Mouse (Mus musculus) ES-E14 (cell line): Measurements from ENCODE around the gene Kalrn. TPM values are rescaled to one million over a fixed set of nuclear protein-coding genes. Genes with fewer than 3 reads are reported as not detected.

ENCODE experiments used
- DNase-seq: peaks from one replicate; pipeline ENCODE4 v3.0.0-alpha.2; 2013; ENCODE audit warnings: low read depth, low spot score
- H3K27ac ChIP-seq: 2 replicates; pipeline ENCODE4 v1.5.1; 2012; ENCODE audit warnings: low read depth, mild to moderate bottlenecking, low read length, moderate library complexity, mixed read lengths; ENCODE audit not compliant: poor library complexity, insufficient read depth, severe bottlenecking
- H3K36me3 ChIP-seq: 2 replicates; pipeline ENCODE4 v1.6.1; 2012; ENCODE audit warnings: mild to moderate bottlenecking, low read length, moderate library complexity, mixed read lengths; ENCODE audit not compliant: control insufficient read depth, poor library complexity, insufficient read depth, severe bottlenecking
- H3K4me1 ChIP-seq, 2 experiments: fragments of 150-350 bp in 1 of 2; sonication (generic) in 1 of 2; 2 replicates each; pipeline ENCODE4 v1.6.1; 2012; ENCODE audit warnings: low read length in 2 of 2, mild to moderate bottlenecking in 1 of 2, mixed read lengths in 1 of 2; ENCODE audit not compliant: control insufficient read depth in 2 of 2, insufficient read depth in 2 of 2, poor library complexity in 1 of 2
- H3K4me3 ChIP-seq, 2 experiments: fragments of 150-350 bp in 1 of 2; sonication (generic) in 1 of 2; 2 replicates each; pipeline ENCODE4 v1.5.1; 2012; ENCODE audit warnings: low read length in 2 of 2, low read depth in 1 of 2, mild to moderate bottlenecking in 1 of 2, mixed read lengths in 1 of 2; ENCODE audit not compliant: insufficient read depth in 1 of 2, poor library complexity in 1 of 2, severe bottlenecking in 1 of 2
- H3K9ac ChIP-seq: 2 replicates; pipeline ENCODE4 v1.6.1; 2012; ENCODE audit warnings: low read depth, mild to moderate bottlenecking, low read length, mixed read lengths; ENCODE audit not compliant: poor library complexity, insufficient read depth, severe bottlenecking
- H3K9me3 ChIP-seq: fragments of 150-350 bp; sonication (generic); 2 replicates; pipeline ENCODE4 v1.6.1; 2012; ENCODE audit warnings: low read depth, mild to moderate bottlenecking, low read length; ENCODE audit not compliant: control insufficient read depth, insufficient read depth
- CHD2 ChIP-seq: IDR thresholded peaks from 2 replicates; pipeline ENCODE4 v1.6.1; 2014; ENCODE audit warnings: mild to moderate bottlenecking, low read depth, low read length, inconsistent platforms
- HCFC1 ChIP-seq: IDR thresholded peaks from 2 replicates; pipeline ENCODE4 v1.6.1; 2012; ENCODE audit warnings: low read length, inconsistent platforms, borderline replicate concordance; ENCODE audit not compliant: insufficient read depth
- MAFK ChIP-seq: IDR thresholded peaks from 2 replicates; pipeline ENCODE4 v1.6.1; 2014; ENCODE audit warnings: mild to moderate bottlenecking, low read depth, low read length, inconsistent platforms; ENCODE audit not compliant: insufficient read depth
- ZC3H11A ChIP-seq: IDR thresholded peaks from 2 replicates; pipeline ENCODE4 v1.6.1; 2012; ENCODE audit warnings: low read depth, mild to moderate bottlenecking, inconsistent platforms, low read length, borderline replicate concordance
- ZNF384 ChIP-seq: IDR thresholded peaks from 2 replicates; pipeline ENCODE4 v1.6.1; 2012; ENCODE audit warnings: low read depth, low read length, inconsistent platforms
- in situ Hi-C, 2 experiments: fragments of 600-800 bp; cut with MboI; formaldehyde crosslinking; loops; one replicate each; pipeline ENCODE4 v1.15.1; 2025; ENCODE audit warnings: low sequenced_read_pairs in 2 of 2, inconsistent platforms in 1 of 2; ENCODE audit not compliant: unreplicated experiment in 2 of 2
- total RNA-seq: library from RNA; depleted of rRNA; stranded (reverse); fragments of 300-350 nt; gene quantifications from 2 replicates; pipeline ENCODE4 v1.2.3, GENCODE M21; 2012

The Kalrn gene
- total RNA-seq, 1 experiment = 15.7 TPM

GRCm38 (mm10) chr16:34066376-34066775 is 507.0 kb downstream of the Kalrn start:
- no peak overlapping the region for H3K27ac ChIP-seq
- DNase-seq = no peak
- TF ChIP-seq HCFC1 (no peak), ZNF384 (no peak), ZC3H11A (no peak), MAFK (no peak), CHD2 (no peak)
- in situ Hi-C loops = no loop called here
- peaks cover 2% of the 10 kb centered on the region in 2 experiments; a peak in 2 of 4 replicates for H3K4me1 ChIP-seq
- H3K36me3 ChIP-seq = no peaks in the 10 kb centered on the region
- H3K9ac ChIP-seq = no peak overlapping the region
- H3K9me3 ChIP-seq = no peaks in the 10 kb centered on the region
- no peak overlapping the region for H3K4me3 ChIP-seq

DNA sequence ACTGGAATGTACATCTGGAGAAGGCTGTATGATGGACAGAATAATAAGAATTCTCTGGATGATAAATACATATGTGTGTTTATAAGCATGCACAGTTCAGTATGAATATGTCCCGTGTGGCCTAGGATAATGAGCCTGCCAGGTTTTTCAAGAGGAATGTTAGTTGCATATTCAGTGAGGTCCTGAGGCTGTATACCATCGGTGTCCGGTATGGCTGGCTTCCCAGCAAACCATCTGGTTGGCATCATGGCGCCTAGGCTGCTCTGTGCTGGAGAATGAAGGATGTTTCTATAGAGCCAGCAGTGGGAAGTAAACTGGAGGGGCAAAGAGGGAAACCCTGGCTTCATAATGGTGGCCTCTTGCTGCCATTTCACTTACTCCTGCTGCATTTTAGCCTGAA is 510.0 kb downstream of the Kalrn start:
- H3K4me3 ChIP-seq = no peak overlapping the region
- no peak overlapping the region for H3K27ac ChIP-seq
- in situ Hi-C loops = no loop called here
- no peak for TF ChIP-seq ZNF384
- TF ChIP-seq HCFC1 = no peak
- TF ChIP-seq CHD2 = no peak
- TF ChIP-seq ZC3H11A = no peak
- TF ChIP-seq MAFK = no peak
- DNase-seq = no peak
- no peaks in the 10 kb centered on the region for H3K9me3 ChIP-seq
- no peaks in the 10 kb centered on the region for H3K36me3 ChIP-seq
- no peak overlapping the region for H3K9ac ChIP-seq
- H3K4me1 ChIP-seq = peaks cover 0 to 2% of the 10 kb centered on the region in 2 experiments; a peak in 2 of 4 replicates

DNA sequence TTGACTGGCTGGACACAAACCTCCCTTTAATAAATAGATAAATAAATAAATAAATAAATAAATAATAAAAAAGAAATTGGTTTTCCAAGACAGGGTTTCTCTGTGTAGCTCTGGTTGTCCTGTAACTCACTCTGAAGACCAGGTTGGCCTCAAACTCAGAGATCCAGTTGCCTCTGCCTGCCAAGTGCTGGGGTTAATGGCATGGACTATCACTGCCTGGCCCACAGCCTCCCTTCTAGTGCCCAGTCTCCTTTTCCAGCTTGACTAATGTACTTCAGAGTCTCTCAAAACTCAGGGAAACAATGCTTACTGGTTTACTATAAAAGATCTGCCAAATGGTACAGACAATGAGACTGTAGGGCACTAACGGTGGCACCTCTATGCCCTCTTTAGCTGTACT is 511.7 kb downstream of the Kalrn start:
- TF ChIP-seq MAFK = no peak
- TF ChIP-seq HCFC1 = no peak
- TF ChIP-seq ZC3H11A = no peak
- TF ChIP-seq ZNF384 = no peak
- TF ChIP-seq CHD2 = no peak
- Histone ChIP-seq H3K9me3 (no peaks in the 10 kb centered on the region), H3K4me3 (no peak overlapping the region), H3K9ac (no peak overlapping the region), H3K36me3 (no peaks in the 10 kb centered on the region), H3K4me1 (no peaks in the 10 kb centered on the region), H3K27ac (no peak overlapping the region)
- in situ Hi-C loops = no loop called here
- no peak for DNase-seq

DNA sequence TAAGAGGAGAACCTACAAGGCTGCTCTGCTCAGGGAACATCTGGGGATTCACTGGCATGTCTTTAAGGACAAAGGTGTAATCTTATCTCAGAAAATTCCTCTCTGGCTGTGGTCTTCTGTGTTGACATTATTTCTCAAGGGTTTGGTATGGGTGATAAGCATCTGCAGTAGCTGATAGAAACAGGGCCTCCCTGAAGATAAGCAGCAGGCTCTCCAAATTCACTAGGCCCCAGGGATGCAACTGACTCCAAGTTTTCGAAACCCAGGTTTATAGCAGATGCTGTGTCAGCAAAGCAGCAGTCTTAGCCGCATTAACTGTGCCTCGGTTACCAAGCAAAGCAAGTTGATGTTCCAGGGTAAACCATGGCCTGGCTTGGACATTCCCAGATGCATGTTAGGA is 514.7 kb downstream of the Kalrn start:
- H3K36me3 ChIP-seq = no peaks in the 10 kb centered on the region
- no peak for TF ChIP-seq ZC3H11A
- TF ChIP-seq CHD2 = no peak
- TF ChIP-seq ZNF384 = no peak
- no peak for TF ChIP-seq HCFC1
- TF ChIP-seq MAFK = no peak
- no peak overlapping the region for H3K27ac ChIP-seq
- H3K4me1 ChIP-seq = peaks cover 0 to 1% of the 10 kb centered on the region in 2 experiments; a peak in 1 of 4 replicates
- in situ Hi-C loops = no loop called here
- DNase-seq = no peak
- H3K9ac ChIP-seq = no peak overlapping the region
- no peaks in the 10 kb centered on the region for H3K9me3 ChIP-seq
- no peak overlapping the region for H3K4me3 ChIP-seq

DNA sequence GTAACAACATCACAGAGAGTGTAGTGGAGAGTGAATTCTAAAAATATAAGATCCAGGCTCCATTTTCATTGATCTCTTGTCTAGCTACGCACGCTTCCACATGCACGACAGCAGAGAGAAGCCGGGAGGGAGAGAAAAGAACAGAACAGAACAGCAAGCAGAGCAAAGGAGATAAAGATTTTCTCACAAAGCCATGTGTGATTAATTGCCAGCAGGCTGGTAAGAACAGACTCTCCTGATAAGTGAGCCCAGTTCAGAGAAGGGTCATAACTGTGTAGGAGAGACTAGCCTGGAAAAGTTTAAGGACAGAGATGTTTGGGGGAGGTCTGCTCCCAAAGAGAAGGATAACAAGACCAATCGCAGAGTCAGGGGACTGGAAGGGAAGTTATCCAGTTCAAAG is 515.9 kb downstream of the Kalrn start:
- Histone ChIP-seq H3K9ac (no peak overlapping the region), H3K9me3 (no peaks in the 10 kb centered on the region), H3K4me3 (no peak overlapping the region), H3K4me1 (peaks cover 0 to 1% of the 10 kb centered on the region in 2 experiments; a peak in 1 of 4 replicates), H3K36me3 (no peaks in the 10 kb centered on the region), H3K27ac (no peak overlapping the region)
- in situ Hi-C loops = no loop called here
- DNase-seq = no peak
- TF ChIP-seq CHD2 = no peak
